Mouse (Mus musculus) MN1 (cell line): Measurements from ENCODE around the gene Tpp1.
A peak's percentile ranks its signal among the peaks of the same experiment; 100 is the strongest.

Source experiments
- DNase-seq: peaks from one replicate; pipeline ENCODE4 v3.0.0-alpha.2; 2016; ENCODE audit warnings: low spot score

Gene Tpp1

GRCm38 (mm10) chr7:105728701-105729428 is 23.2 kb downstream of the Tpp1 start:
- DNase-seq = no peak

- DNase-seq = no peak
Measured at GRCm38 (mm10) chr7:105726980-105727325, 25.1 kb downstream of the Tpp1 start.

GRCm38 (mm10) chr7:105726144-105726979 is 25.7 kb downstream of the Tpp1 start:
- DNase-seq = peak; percentile 76

GRCm38 (mm10) chr7:105721916-105722315 is 30.1 kb downstream of the Tpp1 start:
- no peak for DNase-seq

GRCm38 (mm10) chr7:105715366-105715765 is 36.7 kb downstream of the Tpp1 start:
- DNase-seq = no peak

GRCm38 (mm10) chr7:105708733-105709132 is 43.3 kb downstream of the Tpp1 start:
- no peak for DNase-seq

- DNase-seq = no peak
Measured at GRCm38 (mm10) chr7:105703816-105704215, 48.2 kb downstream of the Tpp1 start.

GRCm38 (mm10) chr7:105703184-105703583 is 48.9 kb downstream of the Tpp1 start:
- DNase-seq = no peak
